Mouse (Mus musculus): ENCODE results near the gene Gm17455. TPM values are rescaled to one million over a fixed set of nuclear protein-coding genes. Genes with fewer than 3 reads are reported as not detected.

The Gm17455 gene
- polyA plus RNA-seq, 1 experiment from 2014 or later, result 3.0 TPM

DNA sequence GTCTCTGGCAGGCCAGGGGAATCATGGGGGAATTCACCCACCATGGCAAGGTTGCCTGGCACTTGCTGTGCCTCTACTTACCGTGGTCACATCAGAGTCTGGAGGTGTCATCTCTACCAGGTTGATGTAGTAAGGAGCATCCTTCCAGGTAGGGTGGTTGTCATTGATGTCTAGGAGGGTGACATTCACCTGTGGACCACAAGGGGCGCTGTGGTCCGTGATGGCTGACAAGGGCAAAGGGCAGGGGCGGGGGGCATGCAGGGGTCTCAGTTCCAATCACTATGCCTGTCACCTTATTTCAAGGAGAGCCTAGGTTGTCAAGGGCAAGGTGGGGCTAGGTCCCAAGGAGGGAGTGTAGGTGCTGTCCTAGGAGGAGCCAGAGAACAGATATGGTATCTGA, 20.1 kb downstream of the Gm17455 start:
- H3K4me2 ChIP-seq, result no peak overlapping the region
- H3K36me3 ChIP-seq (ENCODE audit: control insufficient read depth, insufficient read depth, low read length), result no peaks in the 10 kb centered on the region
- no peak overlapping the region for H3K4me3 ChIP-seq (ENCODE audit: low read depth, low read length)
- H3K4me1 ChIP-seq (ENCODE audit: control insufficient read depth, insufficient read depth, low read length), result no peaks in the 10 kb centered on the region
- H3K9me3 ChIP-seq (ENCODE audit: control insufficient read depth, low read length), result no peaks in the 10 kb centered on the region
- WGBS, result 28% methylated on average over 4 of the region's 4 CpGs
- H3K9ac ChIP-seq (ENCODE audit: low read length), result no peak overlapping the region
- no peak for DNase-seq (ENCODE audit: low spot score, missing footprints)
- no peaks in the 10 kb centered on the region for H3K27me3 ChIP-seq (ENCODE audit: control insufficient read depth, insufficient read depth, low read length)
- H3K27ac ChIP-seq (ENCODE audit: low read depth, low read length), result no peak overlapping the region
- no peak for ATAC-seq (ENCODE audit: low FRiP score)

DNA sequence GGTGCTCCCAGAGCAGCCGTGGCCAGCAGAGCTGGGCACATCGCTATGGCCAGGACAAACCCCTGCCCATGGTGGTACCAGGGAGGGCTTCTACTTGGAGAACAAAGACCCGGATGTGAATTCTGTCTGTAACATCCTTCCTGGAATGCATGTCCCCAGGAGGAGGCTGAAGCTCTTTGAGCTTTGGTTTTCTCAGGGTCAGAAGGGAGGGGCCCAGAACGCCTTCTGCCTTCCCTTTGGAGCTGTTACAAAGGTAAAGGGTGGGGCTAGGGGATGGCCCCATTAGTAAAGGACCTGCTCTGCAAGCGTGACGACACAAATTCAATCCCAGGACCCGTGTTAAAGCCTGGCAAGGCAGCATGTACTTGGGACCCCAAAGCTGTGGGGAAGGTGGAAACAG, 23.2 kb downstream of the Gm17455 start:
- ATAC-seq (ENCODE audit: low FRiP score) (no peak), DNase-seq (ENCODE audit: low spot score, missing footprints) (no peak)
- Histone ChIP-seq H3K27me3 (ENCODE audit: control insufficient read depth, insufficient read depth, low read length) (no peaks in the 10 kb centered on the region), H3K9me3 (ENCODE audit: control insufficient read depth, low read length) (peaks cover 8% of the 10 kb centered on the region), H3K36me3 (ENCODE audit: control insufficient read depth, insufficient read depth, low read length) (no peaks in the 10 kb centered on the region), H3K4me1 (ENCODE audit: control insufficient read depth, insufficient read depth, low read length) (no peaks in the 10 kb centered on the region), H3K4me3 (ENCODE audit: low read depth, low read length) (no peak overlapping the region), H3K27ac (ENCODE audit: low read depth, low read length) (no peak overlapping the region), H3K4me2 (no peak overlapping the region), H3K9ac (ENCODE audit: low read length) (no peak overlapping the region)
- 61% methylated on average over 7 of the region's 7 CpGs for WGBS

DNA sequence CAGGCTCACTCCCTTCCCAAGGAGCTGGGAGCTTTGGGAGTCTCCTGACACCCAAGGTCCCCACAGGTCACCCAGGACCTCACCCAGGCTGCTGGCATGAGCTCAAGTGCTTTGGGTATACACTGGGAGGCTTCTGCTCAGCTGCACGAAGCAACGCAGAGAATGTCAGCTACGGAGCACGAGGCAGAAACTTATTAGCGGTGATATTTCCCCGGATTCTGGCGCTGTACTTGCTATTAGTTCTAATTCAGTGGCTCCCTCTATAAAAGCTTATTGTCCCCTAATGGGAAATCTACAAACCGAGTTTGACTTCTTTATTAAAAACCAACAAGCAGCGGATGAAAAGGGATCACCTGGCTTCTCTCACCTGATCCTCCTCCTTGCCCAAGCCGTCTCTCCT, 30.5 kb downstream of the Gm17455 start:
- H3K27ac ChIP-seq (ENCODE audit: low read depth, low read length), result no peak overlapping the region
- H3K9me3 ChIP-seq (ENCODE audit: control insufficient read depth, low read length), result peaks cover 8% of the 10 kb centered on the region
- H3K9ac ChIP-seq (ENCODE audit: low read length), result no peak overlapping the region
- WGBS, result 65% methylated on average over 10 of the region's 10 CpGs
- ATAC-seq (ENCODE audit: low FRiP score) (no peak), DNase-seq (ENCODE audit: low spot score, missing footprints) (no peak)
- H3K4me3 ChIP-seq (ENCODE audit: low read depth, low read length), result no peak overlapping the region
- H3K36me3 ChIP-seq (ENCODE audit: control insufficient read depth, insufficient read depth, low read length), result no peaks in the 10 kb centered on the region
- no peaks in the 10 kb centered on the region; the same call in 1 of the 2 replicates for H3K27me3 ChIP-seq (ENCODE audit: control insufficient read depth, insufficient read depth, low read length)
- no peak overlapping the region for H3K4me2 ChIP-seq
- H3K4me1 ChIP-seq (ENCODE audit: control insufficient read depth, insufficient read depth, low read length), result no peaks in the 10 kb centered on the region

DNA sequence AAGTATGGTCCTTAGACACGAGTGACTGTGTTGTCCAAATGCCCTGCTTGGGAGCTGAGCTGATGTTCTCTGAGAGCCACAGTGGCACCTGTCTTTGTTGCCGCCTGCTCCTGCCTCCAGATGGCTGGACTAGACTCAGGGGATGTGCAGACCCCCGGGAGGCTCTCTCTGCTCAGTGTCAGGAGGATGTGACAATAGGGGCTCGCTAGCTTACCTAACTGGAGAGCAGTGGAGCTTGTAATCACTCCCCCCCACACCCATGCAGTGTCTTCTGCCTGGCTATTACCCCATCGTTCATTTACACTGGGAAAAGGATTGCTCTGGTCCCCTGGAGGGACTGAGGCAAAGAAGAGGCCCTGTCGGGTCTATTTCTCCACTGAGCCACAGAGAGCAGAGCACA, 31.1 kb downstream of the Gm17455 start:
- no peaks in the 10 kb centered on the region for H3K36me3 ChIP-seq (ENCODE audit: control insufficient read depth, insufficient read depth, low read length)
- no peak overlapping the region for H3K27ac ChIP-seq (ENCODE audit: low read depth, low read length)
- no peak overlapping the region for H3K4me3 ChIP-seq (ENCODE audit: low read depth, low read length)
- H3K4me1 ChIP-seq (ENCODE audit: control insufficient read depth, insufficient read depth, low read length), result no peaks in the 10 kb centered on the region
- DNase-seq (ENCODE audit: low spot score, missing footprints), result no peak
- H3K9ac ChIP-seq (ENCODE audit: low read length), result no peak overlapping the region
- no peak overlapping the region for H3K4me2 ChIP-seq
- 18% methylated on average over 6 of the region's 6 CpGs for WGBS
- peaks cover 4% of the 10 kb centered on the region for H3K9me3 ChIP-seq (ENCODE audit: control insufficient read depth, low read length)
- no peak for ATAC-seq (ENCODE audit: low FRiP score)
- no peaks in the 10 kb centered on the region; the same call in 1 of the 2 replicates for H3K27me3 ChIP-seq (ENCODE audit: control insufficient read depth, insufficient read depth, low read length)

DNA sequence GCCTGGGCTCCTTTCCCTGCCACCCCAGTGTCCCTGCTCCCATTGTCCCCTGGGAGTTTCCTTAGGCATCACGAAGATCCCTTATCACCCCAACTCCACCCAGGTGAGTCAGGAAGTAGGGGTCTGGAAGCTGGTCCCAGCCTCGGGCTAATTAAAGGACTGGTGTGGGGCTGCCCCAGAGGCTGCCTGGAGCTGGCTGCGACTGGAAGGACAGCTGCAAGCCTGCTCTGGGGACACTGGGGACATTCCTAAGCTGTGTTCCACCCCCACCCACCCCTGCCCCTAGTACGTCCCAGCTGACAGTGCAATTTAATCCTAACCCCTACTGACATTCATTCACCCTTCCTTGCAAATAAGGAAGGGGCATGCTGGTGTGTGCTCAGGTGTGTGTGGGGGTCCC, 33.2 kb downstream of the Gm17455 start:
- H3K9ac ChIP-seq (ENCODE audit: low read length), result no peak overlapping the region
- H3K4me3 ChIP-seq (ENCODE audit: low read depth, low read length), result no peak overlapping the region
- no peak for DNase-seq (ENCODE audit: low spot score, missing footprints)
- no peaks in the 10 kb centered on the region for H3K9me3 ChIP-seq (ENCODE audit: control insufficient read depth, low read length)
- no peak overlapping the region for H3K27ac ChIP-seq (ENCODE audit: low read depth, low read length)
- 30% methylated on average over 4 of the region's 4 CpGs for WGBS
- no peak overlapping the region for H3K4me2 ChIP-seq
- H3K27me3 ChIP-seq (ENCODE audit: control insufficient read depth, insufficient read depth, low read length), result no peaks in the 10 kb centered on the region; the same call in 1 of the 2 replicates
- H3K4me1 ChIP-seq (ENCODE audit: control insufficient read depth, insufficient read depth, low read length), result no peaks in the 10 kb centered on the region
- H3K36me3 ChIP-seq (ENCODE audit: control insufficient read depth, insufficient read depth, low read length), result no peaks in the 10 kb centered on the region
- no peak for ATAC-seq (ENCODE audit: low FRiP score)

DNA sequence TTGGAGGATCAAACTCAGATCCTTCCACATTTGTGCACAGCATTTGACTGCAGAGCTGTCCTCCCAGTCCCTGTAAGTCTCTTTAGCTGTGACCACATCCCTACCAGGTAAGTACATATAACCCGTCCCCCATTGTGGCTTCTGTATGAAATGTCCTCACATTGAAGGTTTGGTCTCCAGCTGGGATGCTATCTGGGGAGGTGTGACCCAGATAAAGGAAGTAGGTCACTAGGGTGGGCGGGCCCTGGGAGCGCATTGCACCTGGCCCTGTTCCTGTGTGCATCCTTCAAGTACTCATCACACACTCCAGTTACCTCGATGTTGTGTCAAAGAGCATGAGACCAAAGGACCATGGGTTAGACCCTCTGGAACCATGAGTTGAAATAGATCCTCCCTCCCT, 42.8 kb downstream of the Gm17455 start:
- H3K9me3 ChIP-seq (ENCODE audit: control insufficient read depth, low read length), result no peaks in the 10 kb centered on the region
- no peaks in the 10 kb centered on the region for H3K4me1 ChIP-seq (ENCODE audit: control insufficient read depth, insufficient read depth, low read length)
- no peak overlapping the region for H3K9ac ChIP-seq (ENCODE audit: low read length)
- H3K4me3 ChIP-seq (ENCODE audit: low read depth, low read length), result no peak overlapping the region
- DNase-seq (ENCODE audit: low spot score, missing footprints) (no peak), ATAC-seq (ENCODE audit: low FRiP score) (no peak)
- no peaks in the 10 kb centered on the region for H3K36me3 ChIP-seq (ENCODE audit: control insufficient read depth, insufficient read depth, low read length)
- H3K27ac ChIP-seq (ENCODE audit: low read depth, low read length), result no peak overlapping the region
- no peaks in the 10 kb centered on the region for H3K27me3 ChIP-seq (ENCODE audit: control insufficient read depth, insufficient read depth, low read length)
- WGBS, result 85% methylated on average over 4 of the region's 4 CpGs
- no peak overlapping the region for H3K4me2 ChIP-seq

DNA sequence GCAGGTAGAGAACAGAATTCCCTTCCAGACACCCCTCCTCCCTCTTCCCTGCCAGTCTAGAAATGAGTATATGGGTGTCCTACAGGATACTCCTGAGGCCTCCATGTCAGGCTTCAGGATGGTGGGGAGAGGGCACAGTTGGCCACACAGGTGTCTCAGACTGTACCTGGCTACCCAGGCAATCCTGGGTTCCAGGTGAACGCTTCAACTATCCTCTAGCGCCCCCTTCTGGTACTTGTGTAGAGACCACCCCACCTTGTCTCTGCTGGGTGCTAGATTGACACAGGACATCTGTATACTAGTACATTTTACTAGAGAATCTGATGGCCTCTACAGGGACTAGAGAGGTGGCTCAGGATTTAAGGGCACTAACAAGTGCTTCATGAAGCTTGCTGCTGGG, 43.6 kb downstream of the Gm17455 start:
- DNase-seq (ENCODE audit: low spot score, missing footprints) (no peak), ATAC-seq (ENCODE audit: low FRiP score) (no peak)
- Histone ChIP-seq H3K27ac (ENCODE audit: low read depth, low read length) (no peak overlapping the region), H3K36me3 (ENCODE audit: control insufficient read depth, insufficient read depth, low read length) (no peaks in the 10 kb centered on the region), H3K27me3 (ENCODE audit: control insufficient read depth, insufficient read depth, low read length) (no peaks in the 10 kb centered on the region), H3K4me3 (ENCODE audit: low read depth, low read length) (no peak overlapping the region), H3K9me3 (ENCODE audit: control insufficient read depth, low read length) (no peaks in the 10 kb centered on the region), H3K9ac (ENCODE audit: low read length) (no peak overlapping the region), H3K4me2 (no peak overlapping the region), H3K4me1 (ENCODE audit: control insufficient read depth, insufficient read depth, low read length) (no peaks in the 10 kb centered on the region)
- WGBS, result 7% methylated on average over 2 of the region's 2 CpGs

DNA sequence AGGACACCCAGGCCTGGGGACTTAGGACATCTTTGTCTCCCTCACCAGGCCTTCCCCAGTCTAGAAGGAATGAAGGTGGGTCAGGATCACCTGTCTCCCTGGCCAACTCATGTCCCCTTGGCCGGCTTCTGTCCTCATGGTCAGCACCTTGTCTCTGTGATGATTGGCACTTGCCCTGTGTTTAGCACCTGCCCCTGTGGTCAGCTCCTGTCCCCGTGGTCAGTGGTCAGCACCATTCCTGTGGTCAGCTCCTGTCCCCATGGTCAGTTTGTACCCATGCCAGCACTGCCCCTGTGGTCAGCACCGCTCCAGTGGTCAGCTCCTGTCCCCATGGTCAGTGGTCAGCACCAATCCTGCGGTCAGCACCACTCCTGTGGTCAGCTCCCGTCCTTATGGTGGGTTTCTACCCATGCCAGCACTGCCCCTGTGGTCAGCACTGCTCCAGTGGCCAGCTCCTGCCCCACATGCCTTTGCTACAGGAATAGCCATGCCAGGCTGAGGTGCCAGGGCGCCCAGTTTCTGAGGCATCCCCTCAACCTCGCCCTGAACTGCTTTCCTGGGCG, 45.6 kb downstream of the Gm17455 start:
- WGBS, result 58% methylated on average over 8 of the region's 8 CpGs
- H3K9me3 ChIP-seq (ENCODE audit: control insufficient read depth, low read length), result no peaks in the 10 kb centered on the region
- no peaks in the 10 kb centered on the region for H3K36me3 ChIP-seq (ENCODE audit: control insufficient read depth, insufficient read depth, low read length)
- H3K27me3 ChIP-seq (ENCODE audit: control insufficient read depth, insufficient read depth, low read length), result no peaks in the 10 kb centered on the region
- H3K9ac ChIP-seq (ENCODE audit: low read length), result no peak overlapping the region
- no peak overlapping the region for H3K4me2 ChIP-seq
- ATAC-seq (ENCODE audit: low FRiP score), result no peak
- H3K4me1 ChIP-seq (ENCODE audit: control insufficient read depth, insufficient read depth, low read length), result no peaks in the 10 kb centered on the region
- no peak overlapping the region for H3K27ac ChIP-seq (ENCODE audit: low read depth, low read length)
- DNase-seq (ENCODE audit: low spot score, missing footprints), result peak; percentile 86
- H3K4me3 ChIP-seq (ENCODE audit: low read depth, low read length), result no peak overlapping the region

DNA sequence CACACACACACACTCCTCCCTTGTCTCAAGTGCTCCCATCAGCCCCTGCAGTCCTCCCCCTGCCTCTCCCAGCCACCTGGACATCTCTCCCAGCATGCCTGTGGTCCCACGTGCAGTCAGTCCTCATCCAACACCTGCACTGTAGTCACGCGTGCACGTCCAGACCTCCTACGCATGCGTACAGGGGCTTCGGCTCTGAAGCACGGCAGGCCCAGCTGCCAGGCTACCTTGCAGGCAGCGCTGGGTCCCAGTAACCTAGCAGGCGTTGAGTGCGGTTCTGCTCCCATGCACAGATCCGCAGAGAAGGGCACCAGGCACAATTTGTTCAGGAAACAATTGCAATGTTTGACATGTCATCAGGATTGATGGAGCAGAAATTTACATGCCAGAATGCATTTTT, 47.7 kb downstream of the Gm17455 start:
- Histone ChIP-seq H3K27me3 (ENCODE audit: control insufficient read depth, insufficient read depth, low read length) (no peaks in the 10 kb centered on the region), H3K4me3 (ENCODE audit: low read depth, low read length) (no peak overlapping the region), H3K4me2 (no peak overlapping the region), H3K27ac (ENCODE audit: low read depth, low read length) (no peak overlapping the region), H3K9ac (ENCODE audit: low read length) (no peak overlapping the region), H3K36me3 (ENCODE audit: control insufficient read depth, insufficient read depth, low read length) (no peaks in the 10 kb centered on the region), H3K9me3 (ENCODE audit: control insufficient read depth, low read length) (no peaks in the 10 kb centered on the region), H3K4me1 (ENCODE audit: control insufficient read depth, insufficient read depth, low read length) (no peaks in the 10 kb centered on the region)
- WGBS, result 88% methylated on average over 12 of the region's 12 CpGs
- ATAC-seq (ENCODE audit: low FRiP score), result no peak
- DNase-seq (ENCODE audit: low spot score, missing footprints), result peak; percentile 23

Measured in midbrain, embryonic 11.5 days (tissue).